Mouse (Mus musculus): ENCODE measurements around the gene Rundc3a.

Rundc3a gene

DNA sequence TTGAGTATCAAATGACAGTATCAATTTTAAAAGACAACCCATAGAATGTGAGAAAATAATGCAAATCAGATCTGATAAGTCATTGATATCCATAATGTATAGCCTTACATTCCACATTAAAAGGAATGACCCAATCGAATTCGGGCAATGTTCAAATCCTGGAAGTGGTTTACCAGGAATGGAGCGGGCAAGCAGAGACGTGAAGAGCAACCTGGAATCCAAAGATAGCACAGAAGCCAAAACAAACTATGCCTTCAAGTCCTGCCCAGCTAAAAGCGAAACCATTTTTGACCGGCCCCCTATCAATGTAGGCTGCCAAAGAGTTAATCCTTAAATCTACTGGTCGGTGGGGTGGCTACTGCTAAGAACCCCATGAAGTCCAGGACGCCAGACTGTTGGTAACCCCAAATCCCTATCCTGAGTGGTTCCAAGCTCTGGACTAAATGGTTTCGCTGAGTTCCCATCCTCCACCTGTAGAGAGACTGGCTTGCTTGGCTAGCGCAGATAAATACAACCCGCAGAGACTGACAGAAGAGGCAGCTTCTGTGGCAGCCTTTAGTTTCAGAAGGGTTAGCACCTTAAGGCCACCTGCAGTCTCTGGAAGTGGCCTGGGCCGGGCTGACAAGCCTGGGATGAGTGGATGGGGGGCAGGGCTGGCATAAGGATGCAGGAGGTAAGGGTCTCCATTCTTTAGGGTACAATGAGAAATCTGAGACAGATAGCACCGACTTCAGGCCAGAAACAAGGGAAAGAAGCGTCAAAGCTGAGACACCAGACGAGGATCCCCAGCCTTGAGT lies 564 bp upstream of the Rundc3a start:
- no peak for DNase-seq (ENCODE audit: inconsistent ontology term)

DNA sequence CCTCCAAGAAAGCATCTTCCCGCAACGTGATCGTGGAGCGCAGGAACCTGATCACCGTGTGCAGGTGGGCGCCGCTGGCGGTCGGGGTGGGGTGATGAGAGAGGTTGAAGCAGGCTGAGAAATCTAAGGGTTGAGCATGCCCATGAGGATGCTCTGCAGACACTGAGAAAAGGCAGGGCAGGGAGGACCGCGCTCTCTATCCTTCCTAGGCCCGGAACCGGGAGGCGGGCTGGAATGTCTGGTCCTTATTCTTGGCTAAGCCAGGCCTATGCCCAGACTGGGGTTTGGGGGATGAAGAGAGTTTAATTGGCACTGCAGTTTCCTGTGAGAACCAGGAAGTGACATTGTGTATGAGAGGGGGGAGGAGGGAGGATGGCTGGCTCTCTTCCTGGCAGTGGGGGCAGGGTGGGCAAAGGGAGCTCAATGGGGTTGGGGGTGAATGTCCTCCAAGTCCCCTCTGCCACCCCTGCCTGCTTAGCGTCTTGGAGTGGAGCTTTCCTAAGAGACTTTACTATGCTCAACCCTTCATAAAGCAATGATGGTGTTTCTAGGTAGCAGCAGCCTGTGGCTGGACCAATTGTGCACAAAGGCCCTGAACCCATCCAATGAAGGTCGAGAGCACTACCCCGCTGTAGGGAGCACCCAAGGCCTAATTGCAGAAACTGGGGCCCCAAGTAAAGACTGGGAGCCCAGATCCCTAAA lies 667 bp downstream of the Rundc3a start:
- no peak for DNase-seq (ENCODE audit: inconsistent ontology term)

DNA sequence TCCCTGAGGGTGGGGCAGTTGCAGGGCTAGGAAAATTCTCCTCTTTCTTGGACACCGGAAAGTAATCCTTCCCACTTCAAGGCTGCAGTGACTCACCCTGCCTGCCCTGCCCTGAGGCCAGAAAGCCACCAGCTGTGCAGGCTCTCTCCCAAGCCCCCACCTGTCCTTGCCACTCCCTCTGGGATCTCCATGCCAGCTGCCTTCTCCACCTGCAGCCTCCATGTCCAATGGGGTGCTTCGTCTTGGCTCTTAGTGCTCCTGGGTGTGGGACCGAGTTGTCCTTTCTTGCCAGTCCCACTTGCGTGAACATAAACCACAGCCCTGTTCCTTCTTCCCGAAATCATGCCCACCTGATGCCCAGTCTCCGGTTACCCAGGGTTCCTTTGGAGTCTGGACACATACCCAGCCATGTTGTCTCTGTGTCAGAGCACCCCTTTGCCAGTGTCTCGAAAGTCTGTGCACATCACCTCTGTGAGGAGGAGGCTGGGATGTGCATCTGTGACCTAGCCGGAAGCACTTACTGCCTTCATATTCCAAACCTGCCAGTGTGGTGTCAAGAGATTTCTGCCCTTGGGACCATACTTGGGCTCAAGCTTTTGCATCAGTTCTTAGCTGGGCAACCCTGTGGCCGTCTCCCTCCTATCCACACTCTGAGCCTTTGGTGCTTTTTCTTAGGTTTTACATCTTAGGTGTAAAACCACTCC lies 1.4 kb downstream of the Rundc3a start:
- DNase-seq (ENCODE audit: inconsistent ontology term) = no peak

DNA sequence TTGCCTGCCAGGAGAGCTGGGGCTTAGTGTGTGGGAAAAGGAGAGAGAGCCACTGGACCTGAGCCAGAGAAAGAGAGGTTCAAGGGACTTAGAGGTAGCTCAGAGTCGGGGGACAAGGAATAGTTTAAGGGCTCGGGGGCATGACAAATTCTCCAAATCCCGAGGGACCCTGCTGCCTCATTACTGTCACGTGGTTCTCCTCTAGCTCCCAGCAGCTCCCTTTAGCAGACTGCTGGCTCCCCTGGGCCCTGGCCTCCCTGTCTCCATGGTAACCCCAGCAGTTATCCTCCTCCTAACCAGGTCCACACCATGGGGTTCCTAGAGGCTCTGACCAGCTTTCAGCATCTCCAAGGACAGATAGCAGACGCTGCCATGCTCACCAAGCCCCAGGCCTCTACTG lies 2.0 kb downstream of the Rundc3a start:
- DNase-seq (ENCODE audit: inconsistent ontology term) = no peak

DNA sequence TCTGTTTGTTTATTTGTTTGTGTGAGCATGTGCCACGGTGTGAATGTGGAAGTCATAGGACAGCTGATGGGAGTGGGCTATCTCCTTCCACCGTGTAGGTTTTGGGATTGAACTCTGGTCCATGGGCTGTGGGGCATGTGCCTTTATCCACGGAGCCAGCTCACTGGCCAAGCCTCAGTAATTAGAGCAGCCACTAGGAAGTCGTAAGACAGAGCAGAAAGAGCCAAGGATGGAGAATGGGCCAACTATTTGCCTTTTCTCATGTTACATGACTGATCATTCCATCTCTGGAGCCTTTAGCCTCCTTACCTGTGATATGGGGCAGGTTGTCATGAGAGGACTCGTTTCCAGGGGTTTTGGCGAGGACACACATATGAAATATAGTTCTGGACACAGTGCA lies 3.1 kb downstream of the Rundc3a start:
- DNase-seq (ENCODE audit: inconsistent ontology term) = no peak

DNA sequence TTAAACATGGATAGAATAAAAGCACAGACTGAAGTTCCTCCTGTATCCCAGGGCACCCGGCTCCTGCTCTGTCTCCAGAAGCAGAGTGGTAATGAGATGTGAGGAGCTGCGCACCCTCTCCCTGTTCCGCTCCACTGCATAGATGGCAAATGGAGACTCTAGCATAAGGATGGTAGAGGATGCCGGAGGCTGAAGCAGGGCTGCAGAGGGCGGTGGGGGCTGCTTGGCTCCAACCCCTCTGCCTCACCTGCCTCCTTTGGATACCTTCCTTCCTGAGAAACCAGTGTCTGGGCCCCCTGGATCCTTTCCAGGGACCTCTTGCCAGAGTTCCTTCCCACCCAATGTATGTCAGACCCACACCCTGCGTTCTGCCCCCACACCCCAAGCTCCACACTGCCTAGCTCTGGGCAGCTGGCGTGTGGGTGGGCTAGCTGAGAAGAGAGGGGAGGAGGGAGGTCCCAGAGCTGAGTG lies 3.5 kb downstream of the Rundc3a start:
- no peak for DNase-seq (ENCODE audit: inconsistent ontology term)

DNA sequence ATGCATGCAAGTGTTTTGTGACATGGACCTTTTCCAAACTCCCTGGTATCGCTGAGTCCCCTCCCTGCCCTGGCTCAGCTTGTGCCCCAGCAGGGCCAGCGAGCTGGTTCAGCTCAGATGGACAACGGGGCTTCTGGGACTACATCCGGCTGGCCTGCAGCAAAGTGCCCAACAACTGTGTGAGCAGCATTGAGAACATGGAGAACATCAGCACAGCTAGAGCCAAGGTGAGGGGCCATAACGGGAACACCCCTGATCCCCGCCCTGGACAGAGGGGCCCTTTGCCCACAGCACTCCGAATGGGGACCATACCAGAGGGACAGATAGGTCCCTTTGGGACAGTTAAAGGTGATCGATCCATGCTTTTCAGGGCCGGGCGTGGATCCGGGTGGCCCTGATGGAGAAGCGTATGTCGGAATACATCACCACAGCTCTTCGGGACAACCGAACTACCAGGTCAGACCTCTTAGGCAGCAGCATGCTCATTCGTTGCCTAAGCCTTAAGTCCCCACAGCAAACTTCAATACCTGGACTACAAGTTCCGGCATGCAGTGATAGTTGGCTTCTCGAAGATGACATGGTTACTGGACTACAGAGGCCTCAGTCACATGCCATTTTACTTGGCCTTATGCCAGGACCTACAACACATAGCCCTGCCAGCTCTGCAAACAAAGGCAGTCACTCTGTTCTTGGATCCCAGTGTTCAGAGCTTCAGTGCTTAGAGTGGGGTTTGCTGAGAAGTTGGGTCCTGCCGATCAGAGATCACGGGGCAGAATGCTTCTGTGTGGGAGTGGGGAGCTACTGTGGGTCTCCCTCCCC lies 5.0 kb downstream of the Rundc3a start:
- no peak for DNase-seq (ENCODE audit: inconsistent ontology term)

DNA sequence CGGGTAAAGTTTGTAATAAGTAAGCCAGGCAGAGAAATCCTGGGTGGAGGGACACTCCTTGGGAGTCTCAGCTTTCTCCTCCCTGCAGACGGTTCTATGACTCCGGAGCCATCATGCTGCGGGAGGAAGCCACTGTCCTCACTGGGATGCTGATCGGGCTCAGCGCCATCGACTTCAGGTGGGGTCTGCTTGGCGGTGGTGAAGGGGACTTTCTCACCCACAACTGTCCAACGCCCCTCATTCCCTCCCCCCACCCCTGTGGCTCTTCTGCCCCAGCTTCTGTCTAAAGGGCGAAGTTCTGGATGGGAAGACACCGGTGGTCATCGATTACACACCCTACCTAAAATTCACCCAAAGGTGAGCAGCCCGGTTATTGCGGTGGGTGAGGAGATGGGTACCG lies 5.9 kb downstream of the Rundc3a start:
- DNase-seq (ENCODE audit: inconsistent ontology term) = no peak

DNA sequence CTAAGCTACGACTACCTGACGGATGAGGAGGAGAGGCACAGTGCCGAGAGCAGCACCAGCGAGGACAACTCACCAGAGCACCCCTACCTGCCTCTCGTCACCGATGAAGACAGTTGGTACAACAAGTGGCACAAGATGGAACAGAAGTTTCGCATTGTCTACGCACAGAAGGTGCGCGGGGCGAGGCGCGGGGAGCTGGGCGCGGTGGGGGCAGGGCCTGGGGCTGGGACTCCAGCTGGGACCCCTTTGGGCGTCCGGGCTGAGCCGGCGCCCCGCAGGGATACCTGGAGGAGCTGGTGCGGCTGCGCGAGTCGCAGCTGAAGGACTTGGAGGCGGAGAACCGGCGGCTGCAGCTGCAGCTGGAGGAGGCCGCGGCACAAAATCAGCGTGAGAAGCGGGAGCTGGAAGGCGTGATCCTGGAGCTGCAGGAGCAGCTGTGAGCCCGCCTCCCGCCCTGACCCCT lies 6.4 kb downstream of the Rundc3a start:
- no peak for DNase-seq (ENCODE audit: inconsistent ontology term)

DNA sequence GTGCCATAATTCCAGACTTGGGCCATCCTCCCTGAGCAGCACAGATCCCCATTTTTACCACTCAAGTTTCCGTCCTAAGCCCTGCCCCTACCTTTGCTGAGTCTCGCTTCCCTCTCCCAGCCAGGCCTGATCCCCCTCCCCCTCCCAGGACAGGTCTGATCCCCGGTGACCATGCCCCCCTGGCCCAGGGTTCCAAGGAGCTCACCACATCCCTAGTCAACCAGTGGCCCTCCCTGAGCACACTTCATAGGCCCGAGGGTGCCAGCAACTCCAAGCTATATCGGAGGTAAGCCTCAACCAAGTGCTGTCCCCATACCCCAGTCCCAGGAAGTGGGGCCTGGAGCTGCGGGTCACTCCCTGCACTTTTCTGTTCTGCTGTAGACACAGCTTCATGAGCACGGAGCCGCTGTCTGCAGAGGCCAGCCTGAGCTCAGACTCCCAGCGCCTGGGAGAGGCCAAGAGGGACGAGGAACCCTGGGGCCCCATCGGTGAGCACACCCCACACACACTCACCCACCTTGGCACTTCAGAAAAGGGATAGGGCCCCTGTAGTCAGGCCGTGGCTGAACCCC lies 7.4 kb downstream of the Rundc3a start:
- no peak for DNase-seq (ENCODE audit: inconsistent ontology term)

DNA sequence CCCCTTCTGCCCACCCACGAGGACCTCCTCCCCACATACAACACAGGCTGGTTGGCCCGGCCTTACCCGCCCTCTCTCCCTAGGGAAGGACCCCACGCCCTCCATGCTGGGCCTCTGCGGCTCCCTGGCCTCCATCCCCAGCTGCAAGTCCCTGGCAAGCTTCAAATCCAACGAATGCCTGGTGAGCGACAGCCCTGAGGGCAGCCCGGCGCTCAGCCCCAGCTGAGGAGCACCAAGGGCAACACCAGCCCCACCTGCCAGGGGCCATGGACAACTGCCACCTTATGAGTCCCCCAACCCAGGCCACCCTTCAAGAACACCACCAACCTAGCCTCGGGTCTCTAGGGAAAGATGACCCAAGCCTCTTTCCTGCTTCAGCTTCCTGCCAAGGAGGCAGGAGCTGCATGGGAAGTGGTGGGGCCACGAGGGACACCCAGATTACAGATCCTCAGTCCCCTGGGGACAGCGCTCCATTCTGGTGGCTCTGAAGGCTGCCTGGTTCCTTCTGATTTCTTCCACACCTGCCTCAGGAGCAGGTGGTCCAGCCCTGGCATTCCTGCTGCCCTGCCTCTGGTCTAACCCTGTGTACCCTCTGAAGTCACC lies 8.8 kb downstream of the Rundc3a start:
- no peak for DNase-seq (ENCODE audit: inconsistent ontology term)

DNA sequence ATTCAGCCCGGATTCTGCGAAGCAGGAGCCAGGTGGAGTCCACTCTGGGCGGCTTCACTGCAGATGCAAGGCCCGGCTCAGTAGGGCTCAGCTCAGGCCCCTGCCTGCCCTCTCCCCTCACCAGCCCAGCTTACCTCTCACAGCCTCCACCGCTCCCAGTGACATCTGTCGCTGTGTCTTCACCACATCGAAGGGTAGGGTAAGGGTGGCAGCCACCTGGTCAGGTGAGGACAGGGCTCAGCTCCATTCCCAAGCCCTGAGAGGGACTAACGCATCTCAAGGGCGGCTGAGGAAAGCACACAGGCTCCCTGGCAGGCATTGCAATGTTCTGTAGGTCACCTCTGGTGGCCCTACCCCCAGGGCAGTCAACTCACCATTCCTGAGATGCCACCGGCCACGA lies 10.5 kb downstream of the Rundc3a start:
- DNase-seq (ENCODE audit: inconsistent ontology term) = no peak

DNA sequence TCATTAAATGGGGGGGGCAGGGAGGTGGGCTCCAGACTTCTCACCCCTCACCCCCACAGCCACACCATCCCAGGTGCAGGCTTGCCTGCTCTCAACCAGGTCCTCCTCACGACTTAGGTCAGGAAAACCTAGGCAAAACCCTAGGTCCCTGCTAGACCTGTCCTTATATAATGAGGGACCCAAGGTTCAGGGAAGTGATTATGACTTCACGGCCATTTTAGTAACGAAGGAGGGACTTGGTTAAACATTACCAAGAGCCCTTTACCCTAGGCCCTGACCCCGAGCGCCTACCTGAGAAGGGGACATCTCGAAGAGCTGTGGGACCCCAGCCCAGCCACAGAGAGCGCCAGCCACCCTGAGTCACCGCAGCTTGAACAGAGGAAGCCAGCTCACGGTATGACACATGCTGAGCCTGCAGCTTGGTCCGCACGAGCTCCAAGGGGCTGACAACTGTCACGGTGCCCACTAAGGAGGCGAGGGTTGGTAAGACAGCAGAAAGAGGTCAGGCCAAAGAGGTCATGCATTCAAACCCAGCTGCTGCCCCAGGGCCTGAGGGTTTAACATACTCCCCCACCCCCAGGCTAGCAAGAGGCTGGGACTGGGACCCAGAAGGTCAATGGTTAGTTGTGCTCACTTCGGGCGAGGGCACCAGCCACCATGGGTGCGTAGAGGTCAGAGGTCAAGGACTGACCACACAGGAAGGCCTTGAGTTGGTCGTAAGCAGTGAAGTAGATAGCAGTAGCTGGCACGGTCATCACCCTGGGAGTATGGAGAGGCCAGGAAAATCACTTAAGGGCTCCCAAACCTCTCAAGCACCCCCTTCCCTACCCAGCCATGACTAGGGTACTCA lies 11.2 kb downstream of the Rundc3a start:
- no peak for DNase-seq (ENCODE audit: inconsistent ontology term)

DNA sequence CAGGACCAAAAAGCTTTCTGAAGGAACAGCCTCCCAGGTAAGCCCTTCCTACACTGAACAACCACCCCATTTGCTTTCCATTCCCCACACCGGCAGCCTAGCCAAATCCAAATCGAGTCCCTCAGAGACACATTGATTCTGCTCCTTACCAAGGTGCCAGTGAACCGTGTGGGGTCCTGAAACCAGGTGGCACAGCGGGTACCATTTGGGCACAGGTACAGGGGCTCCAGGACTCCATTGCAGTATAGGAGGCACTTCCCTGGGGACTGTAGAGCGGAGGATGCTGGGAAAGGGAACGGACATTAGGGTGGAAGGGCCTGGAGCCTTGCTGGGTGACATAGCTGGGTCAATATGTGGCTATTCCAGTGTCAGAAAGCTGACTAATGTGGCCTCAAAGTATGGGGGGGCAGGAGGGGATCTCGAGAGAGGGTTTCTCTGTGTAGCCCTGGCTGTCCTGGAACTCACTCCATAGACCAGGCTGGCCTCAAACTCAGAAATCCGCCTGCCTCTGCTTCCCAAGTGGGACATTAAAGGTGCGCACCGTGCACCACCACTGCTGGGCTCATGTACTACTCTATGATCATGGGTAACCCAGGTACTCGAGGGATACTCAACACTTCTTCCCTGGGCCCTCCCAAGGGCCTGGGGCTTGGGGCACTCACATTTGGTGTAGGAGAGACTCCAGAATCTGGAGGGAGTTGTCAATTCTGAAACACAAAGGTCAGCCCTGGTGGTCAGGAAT lies 12.5 kb downstream of the Rundc3a start:
- DNase-seq (ENCODE audit: inconsistent ontology term) = no peak

DNA sequence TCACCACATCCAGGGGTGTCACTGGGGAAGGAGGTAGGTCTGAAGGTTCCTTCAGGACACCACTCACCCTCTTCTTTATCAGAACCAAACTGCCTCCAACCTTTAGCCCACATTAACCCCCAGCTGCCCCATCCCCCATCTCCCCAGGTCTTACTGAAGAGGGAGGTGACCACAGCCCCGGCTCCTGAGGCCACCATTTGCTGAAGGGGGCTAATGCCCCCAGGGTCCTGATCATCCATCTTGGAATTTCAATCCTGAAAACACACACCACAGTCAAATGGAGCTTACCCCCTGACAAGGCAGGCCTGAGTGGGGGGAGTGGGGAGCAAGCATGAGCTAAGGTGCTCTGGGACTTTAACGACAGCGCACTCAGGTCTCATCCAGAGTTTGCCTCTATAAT lies 13.2 kb downstream of the Rundc3a start:
- no peak for DNase-seq (ENCODE audit: inconsistent ontology term)

DNA sequence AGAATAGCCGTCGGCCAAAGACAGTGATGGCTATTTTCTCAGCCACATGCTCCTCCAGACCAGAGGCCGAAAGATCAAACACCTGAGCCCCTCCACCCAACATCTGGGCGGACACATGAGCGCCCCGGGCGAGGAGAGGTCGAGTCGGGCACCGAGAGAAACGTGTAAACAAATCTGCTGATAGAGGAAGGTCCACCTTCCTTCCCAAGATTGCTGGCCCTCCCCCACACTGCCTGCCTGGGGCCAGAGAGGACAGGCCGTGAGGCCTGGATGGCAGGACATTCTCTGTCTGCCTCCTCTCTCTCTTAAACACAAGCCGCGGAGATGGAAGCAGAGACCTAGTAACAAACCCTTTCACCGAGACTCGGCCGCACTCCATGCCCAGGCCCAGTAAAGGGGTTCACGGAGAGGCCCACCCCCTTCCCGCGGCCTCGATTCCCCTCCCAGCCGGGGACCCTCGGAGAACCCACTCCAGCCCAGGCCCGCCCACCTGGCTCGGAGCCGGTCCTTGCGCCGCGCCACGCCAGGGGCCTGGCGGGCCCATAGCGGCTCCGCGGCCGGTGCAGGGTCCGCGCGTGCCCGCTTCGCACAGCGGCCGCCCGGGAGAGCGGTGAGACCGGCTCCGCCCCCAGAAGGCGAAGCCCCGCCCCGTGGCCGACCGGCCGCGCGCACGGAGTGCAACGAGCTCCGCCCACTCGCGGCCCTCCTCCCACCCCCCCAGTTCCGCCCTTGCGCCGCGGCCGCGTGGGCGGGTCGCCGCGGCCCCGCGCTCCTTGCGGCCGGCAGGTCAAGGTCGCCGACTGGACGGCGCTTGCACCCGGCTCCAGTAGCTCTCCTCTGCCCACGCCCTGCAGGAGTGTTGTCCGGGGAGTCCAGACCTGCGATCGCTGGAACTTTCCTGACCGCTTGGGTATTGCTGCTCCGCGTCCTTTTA lies 14.0 kb downstream of the Rundc3a start:
- peak; percentile 96 for DNase-seq (ENCODE audit: inconsistent ontology term)

DNA sequence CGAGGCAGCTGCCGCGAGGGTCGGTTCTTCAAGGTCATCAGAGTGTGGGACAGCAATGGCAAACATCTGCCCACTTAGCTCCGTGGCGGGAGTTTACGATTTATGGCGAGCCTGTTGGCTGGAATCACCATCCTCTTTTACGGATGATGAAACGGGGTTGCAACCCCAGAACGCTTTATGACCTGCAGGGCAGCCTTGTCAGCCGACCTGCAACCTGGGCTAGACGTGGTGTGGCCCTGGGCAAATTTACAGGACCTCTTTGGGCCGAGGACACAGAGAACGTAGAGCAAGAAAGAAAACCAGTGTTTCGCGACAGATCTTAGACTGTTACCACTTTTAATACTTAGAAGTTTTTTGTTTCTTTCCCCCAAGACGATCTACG lies 14.6 kb downstream of the Rundc3a start, which contains the start of gene Slc25a39:
TSS of gene Slc25a39 (minus strand) at position 113 of the 382 bp plus-strand sequence.
- no peak for DNase-seq (ENCODE audit: inconsistent ontology term)

DNA sequence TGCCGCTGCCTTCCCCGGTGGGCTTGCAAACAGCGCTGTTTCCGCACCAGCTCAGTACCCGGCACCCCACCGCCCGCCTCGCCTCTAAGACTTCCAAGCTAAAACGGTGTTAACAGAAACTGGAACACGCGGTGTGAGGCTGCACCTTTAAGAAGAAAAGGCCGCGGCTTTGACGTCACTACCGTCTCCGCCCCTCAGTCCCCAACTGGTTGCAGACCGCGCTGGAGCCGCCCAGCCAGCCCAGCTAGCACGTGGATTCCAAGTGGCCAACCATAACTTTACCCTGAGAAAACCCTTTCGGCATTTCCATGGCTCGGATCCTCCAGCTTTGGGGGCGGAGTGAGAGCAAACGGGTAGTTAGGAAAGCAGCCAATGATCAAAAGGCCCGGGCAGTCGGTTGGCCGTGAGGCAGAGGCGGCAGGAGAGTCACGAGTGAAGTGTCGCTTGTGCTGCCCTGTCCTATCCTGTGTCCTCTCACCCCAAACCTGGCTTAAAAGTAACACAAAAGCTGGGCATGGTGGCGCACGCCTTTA lies 15.2 kb downstream of the Rundc3a start:
- DNase-seq (ENCODE audit: inconsistent ontology term) = peak; percentile 99

All from Muller cell, postnatal 12 days (primary cell).